Mouse (Mus musculus): ENCODE measurements at regions not wholly inside any gene's neighbourhood (a gene's known extent, or its start where the extent isn't known, plus 50 kb on each side); places are given as distances from the start of the nearest gene placed in this dataset.
"Not testable (repeated sequence)": the region's sequence is repeated elsewhere in the genome, so short reads cannot be mapped to it uniquely, and the experiment has no call there.

- no peak for ATAC-seq (replicated peaks; ENCODE audit: insufficient number of reproducible peaks, low FRiP score, low TSS enrichment, poor library complexity, severe bottlenecking)
Measured at GRCm38 (mm10) chr1:161657511-161657910, 130.8 kb downstream of the Fasl start.

GRCm38 (mm10) chr1:161649387-161649786 is 138.9 kb downstream of the Fasl start:
- ATAC-seq (replicated peaks; ENCODE audit: insufficient number of reproducible peaks, low FRiP score, low TSS enrichment, poor library complexity, severe bottlenecking): no peak

- ATAC-seq (replicated peaks; ENCODE audit: insufficient number of reproducible peaks, low FRiP score, low TSS enrichment, poor library complexity, severe bottlenecking): no peak
Measured at GRCm38 (mm10) chr1:161632098-161632497, 137.6 kb downstream of the Tnfsf18 start.

- no peak for ATAC-seq (replicated peaks; ENCODE audit: insufficient number of reproducible peaks, low FRiP score, low TSS enrichment, poor library complexity, severe bottlenecking)
Measured at GRCm38 (mm10) chr1:161621291-161621690, 126.8 kb downstream of the Tnfsf18 start.

GRCm38 (mm10) chr1:161614091-161614490 is 119.6 kb downstream of the Tnfsf18 start:
- ATAC-seq (replicated peaks; ENCODE audit: insufficient number of reproducible peaks, low FRiP score, low TSS enrichment, poor library complexity, severe bottlenecking): not testable (repeated sequence)

GRCm38 (mm10) chr1:161613658-161614057 is 119.2 kb downstream of the Tnfsf18 start:
- not testable (repeated sequence) for ATAC-seq (replicated peaks; ENCODE audit: insufficient number of reproducible peaks, low FRiP score, low TSS enrichment, poor library complexity, severe bottlenecking)

- no peak for ATAC-seq (replicated peaks; ENCODE audit: insufficient number of reproducible peaks, low FRiP score, low TSS enrichment, poor library complexity, severe bottlenecking)
Measured at GRCm38 (mm10) chr1:161607446-161607845, 113.0 kb downstream of the Tnfsf18 start.

GRCm38 (mm10) chr1:161602150-161602549 is 107.7 kb downstream of the Tnfsf18 start:
- no peak for ATAC-seq (replicated peaks; ENCODE audit: insufficient number of reproducible peaks, low FRiP score, low TSS enrichment, poor library complexity, severe bottlenecking)

- no peak for ATAC-seq (replicated peaks; ENCODE audit: insufficient number of reproducible peaks, low FRiP score, low TSS enrichment, poor library complexity, severe bottlenecking)
Measured at GRCm38 (mm10) chr1:161601167-161601566, 106.7 kb downstream of the Tnfsf18 start.

- ATAC-seq (replicated peaks; ENCODE audit: insufficient number of reproducible peaks, low FRiP score, low TSS enrichment, poor library complexity, severe bottlenecking): no peak
Measured at GRCm38 (mm10) chr1:161598167-161598566, 103.7 kb downstream of the Tnfsf18 start.

GRCm38 (mm10) chr1:161576530-161576929 is 82.1 kb downstream of the Tnfsf18 start:
- no peak for ATAC-seq (replicated peaks; ENCODE audit: insufficient number of reproducible peaks, low FRiP score, low TSS enrichment, poor library complexity, severe bottlenecking)

GRCm38 (mm10) chr1:161575939-161576338 is 81.5 kb downstream of the Tnfsf18 start:
- ATAC-seq (replicated peaks; ENCODE audit: insufficient number of reproducible peaks, low FRiP score, low TSS enrichment, poor library complexity, severe bottlenecking): no peak

- ATAC-seq (replicated peaks; ENCODE audit: insufficient number of reproducible peaks, low FRiP score, low TSS enrichment, poor library complexity, severe bottlenecking): no peak
Measured at GRCm38 (mm10) chr1:161575171-161575570, 80.7 kb downstream of the Tnfsf18 start.

GRCm38 (mm10) chr1:161570762-161571161 is 76.3 kb downstream of the Tnfsf18 start:
- no peak for ATAC-seq (replicated peaks; ENCODE audit: insufficient number of reproducible peaks, low FRiP score, low TSS enrichment, poor library complexity, severe bottlenecking)

- ATAC-seq (replicated peaks; ENCODE audit: insufficient number of reproducible peaks, low FRiP score, low TSS enrichment, poor library complexity, severe bottlenecking): no peak
Measured at GRCm38 (mm10) chr1:161567826-161568225, 73.4 kb downstream of the Tnfsf18 start.

- no peak for ATAC-seq (replicated peaks; ENCODE audit: insufficient number of reproducible peaks, low FRiP score, low TSS enrichment, poor library complexity, severe bottlenecking)
Measured at GRCm38 (mm10) chr1:161560368-161560767, 65.9 kb downstream of the Tnfsf18 start.

Data from monocyte, adult 5-6 weeks (primary cell).